Mouse (Mus musculus) hindbrain, embryonic 10.5 days (tissue): Measurements from ENCODE around the gene Ubap2. TPM values are rescaled to one million over a fixed set of nuclear protein-coding genes. Genes with fewer than 3 reads are reported as not detected.

Experiments used
- DNase-seq: peaks from one replicate; pipeline ENCODE4 v3.0.0-alpha.2; 2017; ENCODE audit warnings: low spot score
- H3K27ac ChIP-seq: fragments of 300-500 bp; sonication (generic); 2 replicates; pipeline ENCODE4 v1.5.1; 2016; ENCODE audit warnings: mild to moderate bottlenecking, moderate library complexity
- H3K27me3 ChIP-seq: fragments of 300-500 bp; sonication (generic); 2 replicates; pipeline ENCODE4 v1.6.1; 2016; ENCODE audit warnings: mild to moderate bottlenecking; ENCODE audit not compliant: poor library complexity, insufficient read depth, severe bottlenecking
- H3K36me3 ChIP-seq: fragments of 300-500 bp; sonication (generic); 2 replicates; pipeline ENCODE4 v1.6.1; 2016; ENCODE audit warnings: mild to moderate bottlenecking, moderate library complexity
- H3K4me1 ChIP-seq: fragments of 300-500 bp; sonication (generic); replicated peaks from 2 replicates; pipeline ENCODE4 v1.6.1; 2016; ENCODE audit warnings: mild to moderate bottlenecking
- H3K4me3 ChIP-seq: fragments of 300-500 bp; sonication (generic); 2 replicates; pipeline ENCODE4 v1.5.1; 2016; ENCODE audit warnings: mild to moderate bottlenecking, moderate library complexity
- H3K9me3 ChIP-seq: fragments of 300-500 bp; sonication (generic); 2 replicates; pipeline ENCODE4 v1.6.1; 2016; ENCODE audit warnings: mild to moderate bottlenecking, moderate library complexity
- WGBS: fragments of 180-500 bp; shearing (Covaris S2); methylation state at CpG from one replicate; pipeline ENCODE4 v1.1.7; 2016; 5-methylcytosine and 5-hydroxymethylcytosine counted together
- polyA plus RNA-seq: library from polyadenylated mRNA; unstranded; fragments of >200 nt; fragmentation: Nextera tagmentation; extraction: Ambion mirVana; gene quantifications from 2 replicates; pipeline ENCODE4 v1.2.1, GENCODE M21; 2016

Ubap2 gene
- polyA plus RNA-seq, 1 experiment from 2014 or later, result 89.3 TPM

DNA sequence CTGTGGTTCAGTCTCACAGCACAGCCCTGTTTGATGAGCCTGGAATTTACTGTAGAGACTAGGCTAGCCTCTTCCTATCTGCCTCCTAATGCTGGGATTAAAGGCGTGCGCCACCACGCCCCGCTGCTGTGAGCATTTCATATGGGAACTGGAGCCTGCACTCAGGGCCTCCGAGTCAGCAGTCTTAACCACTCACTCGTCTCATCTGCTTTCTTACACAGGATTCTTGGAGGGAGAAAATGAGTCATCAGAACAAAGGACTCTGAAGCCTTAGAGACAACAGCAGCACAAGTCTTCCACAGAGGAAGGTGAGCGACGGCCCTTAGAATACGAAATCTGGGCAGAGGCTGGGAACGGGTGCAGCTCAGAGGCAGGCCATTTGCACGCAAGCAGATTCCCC lies 20.6 kb upstream of the Ubap2 start:
- Histone ChIP-seq H3K4me3 (no peak overlapping the region), H3K9me3 (no peaks in the 10 kb centered on the region), H3K4me1 (no peaks in the 10 kb centered on the region), H3K36me3 (peaks cover 100% of the 10 kb centered on the region), H3K27me3 (no peaks in the 10 kb centered on the region), H3K27ac (no peak overlapping the region)
- 95% methylated on average over 11 of the region's 11 CpGs for WGBS
- DNase-seq, result no peak

DNA sequence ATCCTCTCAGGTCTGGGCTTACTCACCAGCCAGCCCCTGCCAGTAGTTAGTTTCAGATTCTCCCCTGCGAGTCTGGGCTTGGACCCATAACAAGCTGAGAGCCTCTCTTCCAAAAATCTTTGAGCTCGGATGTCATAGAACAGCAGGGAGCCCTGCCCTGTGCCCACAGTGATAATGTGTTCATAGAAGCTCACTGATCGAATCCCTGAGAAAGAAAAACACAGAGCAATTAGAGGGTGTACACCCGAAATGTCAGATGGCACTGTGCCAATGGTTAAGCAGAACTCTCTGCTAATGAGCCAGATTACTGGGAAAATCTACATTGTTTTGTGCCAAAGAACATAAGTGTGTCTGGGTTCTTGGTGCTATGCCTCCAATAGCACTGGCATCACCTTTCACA lies 19.0 kb upstream of the Ubap2 start:
- H3K27me3 ChIP-seq, result no peaks in the 10 kb centered on the region
- H3K9me3 ChIP-seq, result no peaks in the 10 kb centered on the region
- no peak for DNase-seq
- H3K36me3 ChIP-seq, result peaks cover 93% of the 10 kb centered on the region
- no peak overlapping the region for H3K4me3 ChIP-seq
- no peaks in the 10 kb centered on the region for H3K4me1 ChIP-seq
- no peak overlapping the region for H3K27ac ChIP-seq
- WGBS, result 82% methylated on average over 4 of the region's 4 CpGs

DNA sequence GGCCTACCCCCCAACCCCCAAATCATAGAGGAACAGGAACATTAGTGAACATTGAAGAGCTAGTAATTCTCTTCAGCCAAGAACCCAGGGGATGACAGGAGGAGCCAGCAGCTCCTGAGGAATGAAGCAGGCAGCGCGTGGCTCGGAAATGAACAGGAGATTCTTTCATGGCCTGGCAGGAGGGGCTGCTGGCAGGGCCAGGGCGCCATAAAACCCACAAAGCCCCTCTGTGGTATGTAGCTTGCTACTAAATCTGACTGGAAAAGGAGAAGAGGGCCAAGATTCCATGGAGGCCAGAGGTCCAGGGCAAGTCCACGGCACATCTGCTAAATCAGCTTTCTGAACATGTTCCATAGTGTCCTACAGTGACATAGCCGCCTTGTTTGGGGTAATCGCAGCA lies 14.9 kb upstream of the Ubap2 start:
- Histone ChIP-seq H3K4me1 (no peaks in the 10 kb centered on the region), H3K27ac (no peak overlapping the region), H3K36me3 (peaks cover 52% of the 10 kb centered on the region), H3K4me3 (no peak overlapping the region), H3K9me3 (no peaks in the 10 kb centered on the region), H3K27me3 (no peaks in the 10 kb centered on the region)
- 85% methylated on average over 7 of the region's 7 CpGs for WGBS
- DNase-seq, result no peak

DNA sequence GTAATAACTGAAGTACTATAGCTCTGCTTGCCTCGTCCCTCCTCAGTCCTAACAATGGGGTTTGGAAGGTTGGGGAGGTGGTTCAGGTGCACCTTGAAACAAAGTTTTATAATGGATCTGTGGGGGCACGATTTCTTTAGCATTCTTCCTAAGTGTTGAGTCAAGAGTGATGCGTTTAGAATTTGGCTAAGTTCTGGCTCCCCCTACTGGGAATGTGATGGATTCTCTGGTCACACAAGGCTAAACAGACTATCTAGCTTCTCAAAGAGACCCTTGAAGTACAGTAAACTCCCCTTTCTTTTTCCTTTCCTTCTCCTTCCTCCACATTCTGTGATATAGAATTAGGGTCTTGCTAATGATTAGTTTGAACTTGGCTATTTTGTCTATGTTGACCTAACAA lies 11.5 kb upstream of the Ubap2 start:
- WGBS, result 30% methylated on average over 3 of the region's 3 CpGs
- H3K9me3 ChIP-seq, result no peaks in the 10 kb centered on the region
- H3K27me3 ChIP-seq, result no peaks in the 10 kb centered on the region
- no peak overlapping the region for H3K4me3 ChIP-seq
- no peak for DNase-seq
- H3K36me3 ChIP-seq, result peaks cover 18% of the 10 kb centered on the region
- no peak overlapping the region for H3K27ac ChIP-seq
- H3K4me1 ChIP-seq, result no peaks in the 10 kb centered on the region

DNA sequence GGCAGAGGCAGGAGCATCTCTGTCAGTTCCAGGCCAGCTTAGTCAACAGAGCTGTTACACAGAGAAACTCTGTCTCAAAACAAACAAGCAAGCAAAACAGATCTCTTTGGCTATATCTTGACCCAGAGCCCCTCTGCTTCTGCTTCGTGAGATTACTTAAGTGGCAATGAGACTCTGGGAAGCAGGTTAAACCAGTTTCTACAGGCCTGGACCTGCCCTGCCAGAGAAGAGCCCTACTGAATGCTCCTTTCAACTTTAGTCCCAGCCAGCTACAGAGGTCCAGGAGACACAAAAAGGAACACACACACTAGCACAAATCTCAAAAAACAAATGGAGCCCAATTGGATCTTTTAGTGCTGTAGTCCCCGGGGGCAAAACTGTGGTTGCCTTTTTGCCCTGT lies 9.1 kb upstream of the Ubap2 start:
- Histone ChIP-seq H3K27ac (no peak overlapping the region), H3K4me3 (no peak overlapping the region), H3K27me3 (no peaks in the 10 kb centered on the region), H3K36me3 (no peaks in the 10 kb centered on the region), H3K9me3 (no peaks in the 10 kb centered on the region), H3K4me1 (no peaks in the 10 kb centered on the region)
- 90% methylated on average over 2 of the region's 2 CpGs for WGBS
- DNase-seq, result no peak

DNA sequence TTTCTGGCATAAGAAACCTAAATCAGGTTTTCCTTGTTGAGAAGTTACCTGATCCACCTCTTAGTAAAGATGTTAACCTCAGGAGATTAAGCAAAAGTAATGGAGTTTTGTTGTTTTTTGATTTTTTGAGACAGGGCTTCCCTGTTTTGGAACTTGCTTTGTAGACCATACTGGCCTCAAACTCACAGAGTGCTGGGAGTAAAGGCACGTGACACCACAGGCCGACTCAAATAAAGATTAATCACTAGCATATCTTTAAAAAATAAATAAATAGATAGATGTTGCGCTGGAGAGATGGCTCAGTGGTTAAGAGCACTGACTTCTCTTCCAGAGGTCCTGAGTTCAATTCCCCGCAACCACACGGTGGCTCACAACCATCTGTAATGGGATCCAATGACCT lies 983 bp upstream of the Ubap2 start:
- Histone ChIP-seq H3K9me3 (no peaks in the 10 kb centered on the region), H3K4me3 (peak overlapping the region; percentile 84), H3K27me3 (no peaks in the 10 kb centered on the region), H3K4me1 (peaks cover 27% of the 10 kb centered on the region), H3K36me3 (peaks cover 14% of the 10 kb centered on the region), H3K27ac (peak overlapping the region; percentile 97)
- WGBS, result 75% methylated on average over 5 of the region's 5 CpGs
- no peak for DNase-seq

DNA sequence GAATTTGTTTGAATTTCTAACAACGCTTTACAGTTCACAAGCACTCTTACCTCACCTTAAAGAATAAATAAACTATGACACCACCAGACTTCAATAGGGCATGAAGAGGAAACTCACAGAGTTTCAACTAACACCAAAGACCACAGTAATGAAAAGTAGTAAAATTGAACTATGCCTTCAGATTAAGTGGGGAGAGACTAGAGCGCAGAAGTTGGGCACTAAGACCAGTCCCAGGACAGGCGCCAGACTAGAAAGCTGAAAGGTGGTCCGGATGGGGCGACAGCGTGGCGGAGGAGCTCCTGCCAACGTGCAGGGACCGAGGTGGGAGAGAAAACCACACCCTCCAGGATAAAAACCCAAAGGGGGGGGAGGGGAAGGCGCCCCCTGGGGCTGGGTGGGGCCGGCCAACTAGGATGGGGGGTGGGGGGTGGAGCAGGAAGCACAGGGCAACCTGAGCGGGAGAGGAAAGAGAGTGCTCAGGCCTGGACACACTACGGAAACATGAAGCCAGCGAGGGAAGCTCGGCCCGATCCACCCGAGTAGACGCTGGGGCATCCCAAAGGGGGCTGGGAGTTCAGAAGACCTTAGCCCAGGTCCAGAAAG lies 466 bp downstream of the Ubap2 start:
- peaks cover 27% of the 10 kb centered on the region for H3K4me1 ChIP-seq

DNA sequence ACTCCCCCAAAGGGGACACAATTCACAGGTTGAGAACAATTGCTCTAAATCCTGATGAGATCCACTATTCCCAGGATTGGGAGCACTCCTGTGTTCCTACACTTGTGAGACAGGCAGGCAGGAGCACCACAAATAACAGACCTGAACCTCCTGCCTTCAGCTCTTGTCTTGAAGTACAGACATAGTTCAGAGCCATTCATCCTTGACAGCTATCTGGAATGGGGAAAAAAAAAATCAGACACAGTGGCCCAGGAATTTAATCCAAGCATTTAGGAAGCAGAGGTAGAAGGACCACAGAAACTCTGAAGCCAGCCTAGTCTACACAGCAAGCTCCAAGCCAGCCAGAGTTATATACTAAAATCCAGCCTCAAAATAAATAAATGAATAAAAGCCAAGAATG lies 6.8 kb downstream of the Ubap2 start:
- DNase-seq, result no peak
- H3K9me3 ChIP-seq, result no peaks in the 10 kb centered on the region
- no peak overlapping the region for H3K4me3 ChIP-seq
- H3K27ac ChIP-seq, result no peak overlapping the region
- peaks cover 85% of the 10 kb centered on the region for H3K36me3 ChIP-seq
- H3K27me3 ChIP-seq, result no peaks in the 10 kb centered on the region
- H3K4me1 ChIP-seq, result peaks cover 12% of the 10 kb centered on the region

More for the DNA sequence above, 466 bp downstream of the Ubap2 start:
- Histone ChIP-seq H3K27ac (peak overlapping the region; percentile 97), H3K27me3 (no peaks in the 10 kb centered on the region), H3K9me3 (no peaks in the 10 kb centered on the region), H3K36me3 (peaks cover 28% of the 10 kb centered on the region), H3K4me3 (peak overlapping the region; percentile 84)
- no peak for DNase-seq
- WGBS, result 2% methylated on average over 18 of the region's 18 CpGs

DNA sequence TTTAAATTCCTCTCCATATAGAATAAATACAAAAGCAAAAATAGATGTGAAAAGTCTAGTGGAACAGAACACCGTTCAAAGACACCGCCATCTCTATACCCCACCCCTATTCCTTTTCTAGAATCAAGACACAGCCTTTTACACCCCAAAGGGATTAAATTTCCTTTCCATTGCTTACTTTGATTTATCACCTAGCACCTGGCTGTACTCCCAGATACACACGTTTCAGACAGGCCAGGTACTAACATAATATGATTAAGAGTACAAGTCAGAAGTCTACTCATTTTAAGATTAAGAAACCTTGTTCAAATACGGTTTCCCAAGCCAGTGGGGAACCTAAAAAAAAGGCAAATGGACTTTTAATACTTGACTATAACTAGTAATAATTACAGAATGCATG lies 8.6 kb downstream of the Ubap2 start:
- H3K4me3 ChIP-seq, result no peak overlapping the region
- H3K9me3 ChIP-seq, result no peaks in the 10 kb centered on the region
- no peaks in the 10 kb centered on the region for H3K27me3 ChIP-seq
- 93% methylated on average over 4 of the region's 4 CpGs for WGBS
- no peak overlapping the region for H3K27ac ChIP-seq
- H3K4me1 ChIP-seq, result no peaks in the 10 kb centered on the region
- peaks cover 93% of the 10 kb centered on the region for H3K36me3 ChIP-seq
- no peak for DNase-seq

DNA sequence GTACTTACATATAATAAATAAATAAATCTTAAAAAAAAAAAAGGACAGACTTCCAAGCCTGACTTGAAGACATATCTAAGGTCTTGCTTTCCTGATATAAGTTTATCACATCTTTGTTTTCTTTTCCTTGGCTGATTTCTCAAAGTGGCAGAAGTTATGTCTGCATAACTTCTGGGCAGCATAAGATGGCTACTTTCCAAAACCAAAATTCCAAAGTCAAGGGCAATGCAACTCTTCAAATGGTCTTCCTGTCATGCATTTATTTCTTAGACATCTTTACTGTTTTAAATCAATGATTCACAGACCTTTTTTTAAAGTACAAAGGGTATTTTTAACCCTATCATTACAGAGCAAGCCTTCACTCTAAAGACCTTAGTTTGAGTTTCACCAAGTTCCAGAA lies 14.3 kb downstream of the Ubap2 start:
- Histone ChIP-seq H3K27ac (no peak overlapping the region), H3K36me3 (peaks cover 62% of the 10 kb centered on the region), H3K27me3 (no peaks in the 10 kb centered on the region), H3K4me1 (no peaks in the 10 kb centered on the region), H3K9me3 (no peaks in the 10 kb centered on the region), H3K4me3 (no peak overlapping the region)
- no peak for DNase-seq

DNA sequence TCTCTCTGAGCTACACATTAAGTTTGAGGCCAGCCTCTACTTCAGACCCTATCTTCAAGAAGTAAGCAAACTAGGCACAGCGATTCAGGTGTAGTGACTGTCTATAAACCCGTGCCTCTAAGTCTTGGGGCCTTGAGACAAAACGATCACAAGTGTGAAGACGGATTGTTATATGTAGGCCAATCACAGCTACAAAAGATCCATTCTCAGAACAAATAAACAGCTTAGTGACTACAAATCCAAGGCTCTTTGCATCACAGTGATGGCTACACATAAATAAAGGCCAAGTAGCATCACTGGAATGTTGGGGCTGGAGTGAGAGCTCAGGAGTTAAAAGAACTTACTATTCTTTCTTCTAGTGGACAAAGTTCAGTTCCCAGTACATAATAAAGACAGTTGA lies 15.9 kb downstream of the Ubap2 start:
- WGBS, result 96% methylated on average over 4 of the region's 4 CpGs
- H3K4me3 ChIP-seq, result no peak overlapping the region
- peaks cover 50% of the 10 kb centered on the region for H3K36me3 ChIP-seq
- DNase-seq, result no peak
- no peak overlapping the region for H3K27ac ChIP-seq
- no peaks in the 10 kb centered on the region for H3K27me3 ChIP-seq
- H3K4me1 ChIP-seq, result no peaks in the 10 kb centered on the region
- H3K9me3 ChIP-seq, result no peaks in the 10 kb centered on the region

DNA sequence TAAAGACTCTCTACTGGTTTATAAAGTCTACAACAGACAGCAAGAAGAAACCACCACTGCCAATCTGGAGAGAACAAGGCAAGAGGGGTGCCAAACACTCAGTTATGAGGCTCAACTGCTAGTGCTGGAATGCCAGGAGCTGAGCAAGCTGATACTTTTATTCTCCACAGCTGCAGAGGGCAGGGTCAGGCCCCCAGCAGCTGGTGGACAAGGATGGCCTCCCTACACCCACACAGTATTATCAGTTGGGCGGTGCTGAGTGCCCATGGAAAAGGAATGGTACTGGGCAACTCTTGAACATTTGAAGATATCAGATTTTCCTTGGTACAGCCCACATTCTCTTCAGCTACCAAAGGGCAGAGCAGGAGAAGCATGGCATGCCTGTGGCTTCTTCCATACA lies 17.2 kb downstream of the Ubap2 start:
- Histone ChIP-seq H3K4me1 (no peaks in the 10 kb centered on the region), H3K9me3 (no peaks in the 10 kb centered on the region), H3K4me3 (no peak overlapping the region), H3K27ac (no peak overlapping the region), H3K27me3 (no peaks in the 10 kb centered on the region), H3K36me3 (peaks cover 45% of the 10 kb centered on the region)
- no peak for DNase-seq
- 84% methylated on average over 1 of the region's 1 CpGs for WGBS

DNA sequence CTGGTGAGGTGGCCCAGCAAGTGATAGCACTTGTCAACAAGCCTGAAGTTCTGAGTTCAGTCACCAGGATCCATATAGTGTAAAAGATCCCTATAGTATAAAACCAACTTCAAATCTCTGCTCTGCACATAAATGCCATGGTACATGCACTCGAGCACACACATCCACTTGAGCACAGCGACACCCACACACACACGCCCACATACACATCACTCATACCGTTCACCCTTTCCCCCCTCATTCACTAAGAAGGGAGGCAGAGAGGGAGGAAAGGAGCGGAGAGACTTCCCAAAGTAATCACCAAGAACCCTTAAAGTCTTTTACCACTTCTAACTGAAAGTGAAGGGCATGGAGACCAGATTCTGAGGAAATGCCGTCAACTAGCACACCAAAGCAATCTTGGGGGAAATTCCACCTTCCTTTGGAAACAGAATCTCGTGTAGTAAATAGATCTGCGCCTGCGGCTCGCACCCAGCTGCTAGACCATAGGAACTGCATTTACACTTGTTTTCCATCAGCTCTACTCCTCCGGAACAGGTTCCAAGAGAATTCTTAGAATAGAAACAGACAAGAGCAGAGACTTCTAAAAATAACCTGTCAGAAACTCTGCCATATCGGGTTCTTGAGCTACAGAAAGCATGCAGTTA lies 19.3 kb downstream of the Ubap2 start:
- H3K36me3 ChIP-seq, result peaks cover 45% of the 10 kb centered on the region
- H3K4me1 ChIP-seq, result no peaks in the 10 kb centered on the region
- DNase-seq, result no peak
- H3K27ac ChIP-seq, result no peak overlapping the region
- H3K27me3 ChIP-seq, result no peaks in the 10 kb centered on the region
- WGBS, result 93% methylated on average over 12 of the region's 12 CpGs
- H3K4me3 ChIP-seq, result no peak overlapping the region
- no peaks in the 10 kb centered on the region for H3K9me3 ChIP-seq

DNA sequence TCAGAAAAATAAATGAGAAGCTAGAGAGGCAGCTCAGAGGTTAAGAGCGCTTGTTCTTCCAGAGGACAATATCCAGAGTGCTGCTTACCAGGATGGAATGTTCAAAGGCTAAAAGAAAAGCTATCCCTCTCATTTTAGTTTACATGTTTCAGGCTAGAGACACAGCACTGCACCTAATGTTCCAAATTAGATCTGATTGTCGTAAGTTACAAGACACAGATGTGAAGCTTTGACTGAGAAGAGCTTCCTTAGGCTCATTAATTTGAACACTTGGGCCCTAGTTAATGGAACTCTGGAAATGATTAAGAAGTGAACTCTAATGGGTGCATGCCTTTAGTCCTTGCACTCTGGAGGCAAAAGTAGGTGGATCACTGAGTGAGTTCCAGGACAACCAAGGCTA lies 21.2 kb downstream of the Ubap2 start:
- Histone ChIP-seq H3K36me3 (peaks cover 56% of the 10 kb centered on the region), H3K4me1 (no peaks in the 10 kb centered on the region), H3K27me3 (no peaks in the 10 kb centered on the region), H3K4me3 (no peak overlapping the region), H3K27ac (no peak overlapping the region), H3K9me3 (no peaks in the 10 kb centered on the region)
- no peak for DNase-seq
- WGBS, result 93% methylated on average over 2 of the region's 2 CpGs
